Mouse (Mus musculus): ENCODE measurements around the gene Simc1. TPM values are rescaled to one million over a fixed set of nuclear protein-coding genes. Genes with fewer than 3 reads are reported as not detected.

Simc1 gene
- polyA plus RNA-seq, 1 experiment from 2014 or later = 15.6 TPM

DNA sequence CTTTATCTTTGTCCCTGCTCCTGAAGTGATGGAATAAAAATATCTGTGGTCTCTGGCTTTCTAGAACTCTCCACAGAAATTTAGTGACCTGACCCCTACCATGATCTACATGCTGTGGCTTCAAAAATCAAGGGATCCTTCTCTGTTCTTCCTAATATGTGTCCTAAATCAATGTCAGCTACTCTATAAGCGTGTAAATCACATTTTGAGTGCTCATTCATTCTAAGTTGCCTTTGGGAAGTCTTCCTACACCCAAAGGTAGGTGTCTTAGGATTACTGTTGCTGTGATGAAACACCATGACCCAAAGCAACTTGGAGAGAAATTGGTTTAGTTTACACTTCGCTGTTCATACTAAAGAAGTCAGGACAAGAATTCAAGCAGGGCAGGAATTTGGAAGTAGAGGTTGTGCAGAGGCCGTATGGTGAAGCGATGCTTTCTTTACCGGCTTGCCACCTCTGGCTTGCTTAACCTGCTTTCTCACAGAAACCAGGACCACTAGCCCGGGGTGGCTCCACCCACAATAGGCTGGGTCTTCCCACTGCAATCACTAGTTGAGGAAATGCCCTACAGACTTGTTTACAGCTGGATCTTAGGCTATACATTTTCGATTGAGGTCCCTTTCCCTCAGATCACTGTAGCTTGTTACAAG lies 1.2 kb downstream of the Simc1 start:
- no peaks in the 10 kb centered on the region for H3K9me3 ChIP-seq (ENCODE audit: control insufficient read depth, low read depth, low read length)
- H3K36me3 ChIP-seq (ENCODE audit: control insufficient read depth, insufficient read depth, low read length) = no peaks in the 10 kb centered on the region
- H3K4me2 ChIP-seq (replicated peaks; ENCODE audit: low read depth, low read length) = peak overlapping the region; percentile 92
- no peaks in the 10 kb centered on the region for H3K27me3 ChIP-seq (ENCODE audit: control insufficient read depth, insufficient read depth, low read length)
- H3K4me1 ChIP-seq (ENCODE audit: control insufficient read depth, insufficient read depth, low read length) = no peaks in the 10 kb centered on the region
- WGBS = 24% methylated on average over 7 of the region's 7 CpGs
- H3K4me3 ChIP-seq (ENCODE audit: low read depth, low read length) = peak overlapping the region; percentile 76
- no peak for ATAC-seq (ENCODE audit: insufficient number of reproducible peaks, insufficient read depth, low FRiP score, low read depth)
- peak overlapping the region; percentile 74 for H3K9ac ChIP-seq (replicated peaks; ENCODE audit: low read depth, low read length)
- H3K27ac ChIP-seq (ENCODE audit: low read length) = 0 out of 2 replicates have a peak overlapping the region, but pooled peaks have one; percentile 66

DNA sequence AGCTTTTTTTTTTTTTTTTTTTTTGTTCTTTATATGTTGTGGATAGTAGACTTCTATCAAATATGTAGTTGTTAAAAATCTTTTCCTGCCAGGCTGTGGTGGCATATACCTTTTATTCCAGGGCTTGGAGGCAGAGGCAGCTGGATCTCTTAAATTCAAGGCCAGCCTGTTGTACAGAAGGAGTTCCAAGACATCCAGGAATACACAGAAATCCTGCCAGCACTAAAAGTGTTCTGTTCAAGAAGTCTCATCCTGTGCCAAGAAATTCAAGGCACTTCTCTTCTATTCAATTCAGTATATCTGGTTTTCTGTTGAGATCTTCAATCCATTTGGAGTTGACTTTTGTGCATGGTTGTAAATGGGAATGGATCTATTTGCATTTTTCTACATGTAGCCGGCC lies 2.3 kb downstream of the Simc1 start:
- ATAC-seq (ENCODE audit: insufficient number of reproducible peaks, insufficient read depth, low FRiP score, low read depth) = no peak
- Histone ChIP-seq H3K4me1 (ENCODE audit: control insufficient read depth, insufficient read depth, low read length) (no peaks in the 10 kb centered on the region), H3K27ac (ENCODE audit: low read length) (no peak overlapping the region), H3K4me3 (ENCODE audit: low read depth, low read length) (no peak overlapping the region), H3K27me3 (ENCODE audit: control insufficient read depth, insufficient read depth, low read length) (no peaks in the 10 kb centered on the region), H3K4me2 (replicated peaks; ENCODE audit: low read depth, low read length) (no peak overlapping the region), H3K36me3 (ENCODE audit: control insufficient read depth, insufficient read depth, low read length) (no peaks in the 10 kb centered on the region), H3K9me3 (ENCODE audit: control insufficient read depth, low read depth, low read length) (no peaks in the 10 kb centered on the region), H3K9ac (replicated peaks; ENCODE audit: low read depth, low read length) (no peak overlapping the region)
- 91% methylated on average over 1 of the region's 1 CpGs for WGBS

DNA sequence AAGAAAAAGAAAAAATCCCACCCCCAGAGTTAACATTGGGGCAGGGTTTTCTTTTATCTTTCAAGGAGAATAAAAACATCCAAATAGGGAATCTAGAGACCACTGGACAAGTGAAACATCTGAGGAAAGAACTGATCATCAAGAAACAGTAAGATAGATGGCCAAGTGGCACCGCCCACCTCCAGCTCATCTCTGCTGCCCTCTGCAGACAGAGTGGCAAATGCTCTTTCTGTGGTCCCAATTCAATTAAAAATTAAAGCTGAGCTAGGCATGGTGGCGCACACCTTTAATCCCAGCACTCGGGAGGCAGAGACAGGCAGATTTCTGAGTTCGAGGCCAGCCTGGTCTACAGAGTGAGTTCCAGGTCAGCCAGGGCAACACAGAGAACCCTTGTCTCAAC lies 16.6 kb downstream of the Simc1 start:
- WGBS = 97% methylated on average over 4 of the region's 4 CpGs
- ATAC-seq (ENCODE audit: insufficient number of reproducible peaks, insufficient read depth, low FRiP score, low read depth) = no peak
- no peak overlapping the region for H3K4me2 ChIP-seq (replicated peaks; ENCODE audit: low read depth, low read length)
- H3K4me1 ChIP-seq (ENCODE audit: control insufficient read depth, insufficient read depth, low read length) = no peaks in the 10 kb centered on the region
- no peak overlapping the region for H3K4me3 ChIP-seq (ENCODE audit: low read depth, low read length)
- H3K36me3 ChIP-seq (ENCODE audit: control insufficient read depth, insufficient read depth, low read length) = peaks cover 6% of the 10 kb centered on the region; the same call in 1 of the 2 replicates
- H3K27me3 ChIP-seq (ENCODE audit: control insufficient read depth, insufficient read depth, low read length) = no peaks in the 10 kb centered on the region
- no peaks in the 10 kb centered on the region for H3K9me3 ChIP-seq (ENCODE audit: control insufficient read depth, low read depth, low read length)
- H3K9ac ChIP-seq (replicated peaks; ENCODE audit: low read depth, low read length) = no peak overlapping the region
- H3K27ac ChIP-seq (ENCODE audit: low read length) = no peak overlapping the region

DNA sequence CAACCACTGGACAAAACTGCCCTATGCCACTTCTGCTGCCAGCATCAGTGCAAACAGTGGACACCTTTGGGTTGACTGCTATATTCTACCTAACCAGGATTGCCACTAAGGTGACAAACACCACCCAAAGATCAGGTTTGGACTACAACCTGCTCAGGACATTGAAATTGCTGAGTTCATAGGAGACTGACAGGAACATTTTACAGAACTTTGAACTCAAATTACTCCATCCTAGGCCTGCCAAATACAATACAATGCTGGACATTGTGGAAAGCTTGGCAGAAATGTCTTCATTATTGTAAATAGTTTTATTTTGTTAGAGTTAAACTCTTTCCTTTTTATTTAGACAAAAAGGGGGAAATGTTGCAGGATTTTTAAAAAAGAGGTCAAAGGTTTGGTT lies 17.6 kb downstream of the Simc1 start:
- ATAC-seq (ENCODE audit: insufficient number of reproducible peaks, insufficient read depth, low FRiP score, low read depth) = no peak
- no peaks in the 10 kb centered on the region for H3K4me1 ChIP-seq (ENCODE audit: control insufficient read depth, insufficient read depth, low read length)
- no peaks in the 10 kb centered on the region for H3K27me3 ChIP-seq (ENCODE audit: control insufficient read depth, insufficient read depth, low read length)
- no peak overlapping the region for H3K9ac ChIP-seq (replicated peaks; ENCODE audit: low read depth, low read length)
- H3K9me3 ChIP-seq (ENCODE audit: control insufficient read depth, low read depth, low read length) = no peaks in the 10 kb centered on the region
- no peak overlapping the region for H3K4me3 ChIP-seq (ENCODE audit: low read depth, low read length)
- no peak overlapping the region for H3K4me2 ChIP-seq (replicated peaks; ENCODE audit: low read depth, low read length)
- H3K27ac ChIP-seq (ENCODE audit: low read length) = no peak overlapping the region
- peaks cover 16% of the 10 kb centered on the region for H3K36me3 ChIP-seq (ENCODE audit: control insufficient read depth, insufficient read depth, low read length)

DNA sequence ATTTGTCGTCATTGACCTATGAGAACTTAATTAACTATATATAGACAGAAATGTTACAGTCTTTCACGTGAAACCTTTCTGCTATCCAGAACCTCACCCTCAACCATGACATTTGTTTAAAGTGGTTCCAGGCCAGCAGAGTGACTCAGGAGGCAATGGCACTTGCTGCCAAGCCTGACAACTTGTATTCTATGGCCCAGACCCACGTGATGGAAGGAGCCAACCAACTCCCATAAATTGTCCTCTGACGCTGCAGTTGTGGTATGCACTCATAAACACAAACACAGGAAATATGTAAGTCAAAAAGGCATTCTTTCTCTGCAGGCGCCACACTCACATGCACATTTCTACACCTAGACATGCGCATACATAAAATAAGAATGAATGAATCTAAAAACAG lies 23.6 kb downstream of the Simc1 start:
- H3K9ac ChIP-seq (replicated peaks; ENCODE audit: low read depth, low read length) = no peak overlapping the region
- H3K27me3 ChIP-seq (ENCODE audit: control insufficient read depth, insufficient read depth, low read length) = no peaks in the 10 kb centered on the region
- no peak overlapping the region for H3K4me2 ChIP-seq (replicated peaks; ENCODE audit: low read depth, low read length)
- H3K9me3 ChIP-seq (ENCODE audit: control insufficient read depth, low read depth, low read length) = no peaks in the 10 kb centered on the region
- no peak for ATAC-seq (ENCODE audit: insufficient number of reproducible peaks, insufficient read depth, low FRiP score, low read depth)
- no peak overlapping the region for H3K4me3 ChIP-seq (ENCODE audit: low read depth, low read length)
- whole genome bisulfite sequencing = 88% methylated on average over 6 of the region's 6 CpGs
- no peaks in the 10 kb centered on the region for H3K4me1 ChIP-seq (ENCODE audit: control insufficient read depth, insufficient read depth, low read length)
- H3K27ac ChIP-seq (ENCODE audit: low read length) = no peak overlapping the region
- H3K36me3 ChIP-seq (ENCODE audit: control insufficient read depth, insufficient read depth, low read length) = peaks cover 37% of the 10 kb centered on the region

DNA sequence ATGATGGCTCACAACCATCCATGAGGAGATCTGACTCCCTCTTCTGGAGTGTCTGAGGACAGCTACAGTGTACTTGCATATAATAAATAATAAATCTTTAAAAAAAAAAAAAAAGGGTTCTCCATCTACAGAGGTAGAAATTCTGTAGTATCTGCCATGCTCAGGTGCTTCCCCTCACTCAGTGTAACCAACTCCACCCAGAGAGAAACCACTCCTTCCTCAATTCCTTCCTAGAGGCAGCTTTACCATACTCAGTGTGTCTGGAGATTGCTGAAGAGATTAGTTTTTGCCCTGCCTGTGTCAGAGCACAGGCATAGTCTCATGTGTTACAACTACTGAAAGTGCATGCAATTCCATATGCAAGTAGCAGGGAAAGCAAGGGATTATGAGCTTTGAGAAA lies 28.6 kb downstream of the Simc1 start:
- Histone ChIP-seq H3K4me3 (ENCODE audit: low read depth, low read length) (no peak overlapping the region), H3K27me3 (ENCODE audit: control insufficient read depth, insufficient read depth, low read length) (no peaks in the 10 kb centered on the region), H3K4me1 (ENCODE audit: control insufficient read depth, insufficient read depth, low read length) (no peaks in the 10 kb centered on the region), H3K9me3 (ENCODE audit: control insufficient read depth, low read depth, low read length) (no peaks in the 10 kb centered on the region), H3K9ac (replicated peaks; ENCODE audit: low read depth, low read length) (no peak overlapping the region), H3K4me2 (replicated peaks; ENCODE audit: low read depth, low read length) (no peak overlapping the region), H3K27ac (ENCODE audit: low read length) (no peak overlapping the region), H3K36me3 (ENCODE audit: control insufficient read depth, insufficient read depth, low read length) (peaks cover 29% of the 10 kb centered on the region)
- ATAC-seq (ENCODE audit: insufficient number of reproducible peaks, insufficient read depth, low FRiP score, low read depth) = no peak

DNA sequence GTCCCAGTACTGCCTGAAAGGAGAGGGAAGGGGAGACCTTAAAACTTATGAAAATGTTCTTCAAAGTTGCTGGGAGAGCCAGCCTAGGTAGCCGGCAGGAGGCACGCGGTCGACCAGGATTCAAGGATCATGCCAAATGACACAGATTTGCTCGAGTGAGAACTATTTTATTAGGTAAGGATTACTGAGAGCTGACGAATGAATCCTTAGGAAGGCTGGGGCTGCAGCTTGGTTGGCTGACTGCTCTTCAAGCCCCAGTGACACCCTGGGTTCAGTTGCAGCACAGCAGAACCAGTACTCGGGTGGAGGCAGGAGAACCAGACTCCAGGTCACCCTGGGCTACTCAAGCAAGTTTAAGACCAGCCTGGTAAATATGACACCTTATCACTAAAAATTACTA lies 44.5 kb downstream of the Simc1 start:
- Histone ChIP-seq H3K9me3 (ENCODE audit: control insufficient read depth, low read depth, low read length) (no peaks in the 10 kb centered on the region), H3K9ac (replicated peaks; ENCODE audit: low read depth, low read length) (no peak overlapping the region), H3K36me3 (ENCODE audit: control insufficient read depth, insufficient read depth, low read length) (peaks cover 42% of the 10 kb centered on the region), H3K27me3 (ENCODE audit: control insufficient read depth, insufficient read depth, low read length) (no peaks in the 10 kb centered on the region), H3K27ac (ENCODE audit: low read length) (no peak overlapping the region), H3K4me3 (ENCODE audit: low read depth, low read length) (no peak overlapping the region), H3K4me1 (ENCODE audit: control insufficient read depth, insufficient read depth, low read length) (no peaks in the 10 kb centered on the region), H3K4me2 (replicated peaks; ENCODE audit: low read depth, low read length) (no peak overlapping the region)
- 78% methylated on average over 7 of the region's 7 CpGs for WGBS
- ATAC-seq (ENCODE audit: insufficient number of reproducible peaks, insufficient read depth, low FRiP score, low read depth) = no peak

DNA sequence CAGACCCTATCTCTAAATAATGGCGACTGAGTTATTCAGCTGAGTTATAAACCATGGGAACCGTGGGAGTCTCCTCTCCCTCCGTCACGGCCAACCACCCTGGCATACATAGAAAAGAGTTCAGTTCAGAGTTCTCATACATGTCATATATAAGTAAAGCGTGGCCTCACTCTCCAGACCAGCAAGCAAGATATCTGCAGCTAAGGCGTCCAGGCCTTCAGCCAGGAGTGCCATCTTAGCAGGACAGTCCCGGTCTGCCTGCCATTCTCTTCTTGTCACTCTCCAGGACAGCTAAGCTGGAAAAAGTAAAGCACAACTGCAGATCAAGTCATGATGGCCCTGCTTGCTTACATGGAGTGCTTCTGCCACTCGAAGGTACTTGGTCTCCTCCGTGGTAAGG lies 52.6 kb downstream of the Simc1 start:
- Histone ChIP-seq H3K27ac (ENCODE audit: low read length) (no peak overlapping the region), H3K4me1 (ENCODE audit: control insufficient read depth, insufficient read depth, low read length) (no peaks in the 10 kb centered on the region), H3K4me3 (ENCODE audit: low read depth, low read length) (no peak overlapping the region), H3K9ac (replicated peaks; ENCODE audit: low read depth, low read length) (no peak overlapping the region), H3K27me3 (ENCODE audit: control insufficient read depth, insufficient read depth, low read length) (no peaks in the 10 kb centered on the region), H3K4me2 (replicated peaks; ENCODE audit: low read depth, low read length) (no peak overlapping the region), H3K36me3 (ENCODE audit: control insufficient read depth, insufficient read depth, low read length) (peaks cover 72% of the 10 kb centered on the region), H3K9me3 (ENCODE audit: control insufficient read depth, low read depth, low read length) (no peaks in the 10 kb centered on the region)
- WGBS = 87% methylated on average over 9 of the region's 9 CpGs
- ATAC-seq (ENCODE audit: insufficient number of reproducible peaks, insufficient read depth, low FRiP score, low read depth) = no peak

DNA sequence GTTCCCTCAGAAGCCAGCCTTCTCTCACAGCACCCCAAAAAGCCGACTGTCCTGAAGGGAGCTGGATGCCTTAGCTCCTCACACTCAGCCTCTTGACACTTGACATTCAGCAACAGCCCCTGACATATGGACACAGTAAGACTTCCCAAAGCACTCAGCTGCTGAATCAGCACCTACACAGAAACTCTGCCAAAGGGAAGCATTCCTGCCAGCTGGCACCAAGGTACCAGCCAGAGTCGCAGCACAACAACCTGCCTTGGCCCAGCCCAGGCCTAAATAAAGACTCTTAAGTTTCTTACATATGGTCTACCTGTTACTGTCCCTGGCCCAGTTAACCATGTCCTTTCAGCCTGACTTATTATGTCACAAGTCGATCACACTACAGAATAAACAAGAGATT lies 53.2 kb downstream of the Simc1 start:
- Histone ChIP-seq H3K9me3 (ENCODE audit: control insufficient read depth, low read depth, low read length) (no peaks in the 10 kb centered on the region), H3K9ac (replicated peaks; ENCODE audit: low read depth, low read length) (no peak overlapping the region), H3K36me3 (ENCODE audit: control insufficient read depth, insufficient read depth, low read length) (peaks cover 66% of the 10 kb centered on the region), H3K27me3 (ENCODE audit: control insufficient read depth, insufficient read depth, low read length) (no peaks in the 10 kb centered on the region), H3K4me1 (ENCODE audit: control insufficient read depth, insufficient read depth, low read length) (no peaks in the 10 kb centered on the region), H3K4me3 (ENCODE audit: low read depth, low read length) (no peak overlapping the region), H3K4me2 (replicated peaks; ENCODE audit: low read depth, low read length) (no peak overlapping the region), H3K27ac (ENCODE audit: low read length) (no peak overlapping the region)
- ATAC-seq (ENCODE audit: insufficient number of reproducible peaks, insufficient read depth, low FRiP score, low read depth) = no peak
- 85% methylated on average over 3 of the region's 3 CpGs for WGBS

Measured in stomach, embryonic 14.5 days (tissue).